Mouse (Mus musculus): ENCODE results near the gene Cyp3a41a.
"Not testable (repeated sequence)": the region's sequence is repeated elsewhere in the genome, so short reads cannot be mapped to it uniquely, and the experiment has no call there.

The Cyp3a41a gene

GRCm38 (mm10) chr5:145720036-145720435 is at the start of gene Cyp3a41a:
TSS of gene Cyp3a41a (minus strand) at chr5:145720136.
- not testable (repeated sequence) for DNase-seq (ENCODE audit: low spot score)

- DNase-seq (ENCODE audit: low spot score): not testable (repeated sequence)
Observed at GRCm38 (mm10) chr5:145737512-145737911, 17.6 kb upstream of the Cyp3a41a start.

GRCm38 (mm10) chr5:145714296-145714695 is 5.6 kb downstream of the Cyp3a41a start:
- not testable (repeated sequence) for DNase-seq (ENCODE audit: low spot score)

- DNase-seq (ENCODE audit: low spot score): not testable (repeated sequence)
Observed at GRCm38 (mm10) chr5:145707372-145707771, 12.6 kb downstream of the Cyp3a41a start.

- DNase-seq (ENCODE audit: low spot score): no peak
Observed at GRCm38 (mm10) chr5:145662007-145662406, 57.9 kb downstream of the Cyp3a41a start.

GRCm38 (mm10) chr5:145647779-145648178 is 72.2 kb downstream of the Cyp3a41a start:
- DNase-seq (ENCODE audit: low spot score): no peak
